ENCODE assay signal across 8 mouse cellular contexts in the genomic region with DNA sequence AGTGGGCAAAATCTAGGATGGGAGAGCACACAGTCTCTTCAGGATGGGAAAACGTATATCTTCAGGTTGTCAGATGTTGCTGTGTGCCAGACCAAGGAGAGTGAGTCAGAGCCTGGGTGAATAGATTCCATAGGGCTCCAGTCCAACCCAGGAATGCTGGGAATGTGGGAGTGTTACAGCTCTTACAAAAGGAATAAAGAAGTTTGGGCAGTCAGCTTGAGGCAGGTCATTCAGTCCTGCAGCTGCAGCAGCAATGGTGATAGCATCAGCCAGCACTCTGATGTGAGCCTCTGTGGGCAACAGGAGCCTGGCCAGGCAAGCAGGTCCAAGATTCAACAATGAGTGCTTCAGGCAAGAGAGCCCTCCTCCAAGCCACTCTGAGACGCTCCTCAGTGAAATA.
DNase-seq lines count a peak whose midpoint lies in the region; ATAC-seq lines count a peak whose summit lies in the region.

No protein-coding gene starts in this region.

- H3K27me3 ChIP-seq in midbrain, embryonic 11.5 days (ENCODE audit: control insufficient read depth, insufficient read depth, low read length), result no peaks in the 10 kb centered on the region
- H3K27me3 ChIP-seq in midbrain, embryonic 14.5 days (ENCODE audit: control insufficient read depth, insufficient read depth, low read length), result no peaks in the 10 kb centered on the region
- no peaks in the 10 kb centered on the region for H3K27me3 ChIP-seq in kidney, embryonic 16.5 days (ENCODE audit: insufficient read depth, low read length)

- no peak for ATAC-seq in midbrain, embryonic 11.5 days (ENCODE audit: low FRiP score)
- ATAC-seq in midbrain, embryonic 14.5 days (ENCODE audit: low FRiP score, low TSS enrichment), result no peak
- peak; percentile 69 for ATAC-seq in kidney, embryonic 16.5 days (ENCODE audit: low FRiP score, low TSS enrichment)

- peak; percentile 85 for DNase-seq in midbrain, embryonic 11.5 days (ENCODE audit: low spot score, missing footprints)
- DNase-seq in midbrain, embryonic 14.5 days, result no peak
- DNase-seq in embryo, embryonic 11 days, result peak; percentile 29
- DNase-seq in retina, embryonic 14.5 days (ENCODE audit: low spot score), result peak; percentile 19
- no peak for DNase-seq in MN1 (ENCODE audit: low spot score)
- DNase-seq in adrenal gland, adult 8-10 months, result no peak
- no peak for DNase-seq in gastrocnemius, postnatal 36 days

- H3K27ac ChIP-seq in midbrain, embryonic 11.5 days (ENCODE audit: low read depth, low read length), result no peak overlapping the region
- no peak overlapping the region for H3K27ac ChIP-seq in midbrain, embryonic 14.5 days (replicated peaks; ENCODE audit: low read depth, low read length)
- no peak overlapping the region for H3K27ac ChIP-seq in kidney, embryonic 16.5 days (ENCODE audit: low read length)

- intact Hi-C loops in gastrocnemius, postnatal 36 days (cut with DNase I), result no loop called here

- no peaks in the 10 kb centered on the region for H3K36me3 ChIP-seq in midbrain, embryonic 11.5 days (ENCODE audit: control insufficient read depth, insufficient read depth, low read length)
- no peaks in the 10 kb centered on the region for H3K36me3 ChIP-seq in midbrain, embryonic 14.5 days (ENCODE audit: control insufficient read depth, insufficient read depth, low read length)
- no peaks in the 10 kb centered on the region for H3K36me3 ChIP-seq in kidney, embryonic 16.5 days (ENCODE audit: insufficient read depth, low read length)

- no peak overlapping the region for H3K4me3 ChIP-seq in midbrain, embryonic 11.5 days (ENCODE audit: low read depth, low read length)
- H3K4me3 ChIP-seq in midbrain, embryonic 14.5 days (replicated peaks; ENCODE audit: low read depth, low read length), result no peak overlapping the region
- no peak overlapping the region for H3K4me3 ChIP-seq in kidney, embryonic 16.5 days (ENCODE audit: low read length)

- H3K9ac ChIP-seq in midbrain, embryonic 11.5 days (ENCODE audit: low read length), result no peak overlapping the region
- no peak overlapping the region for H3K9ac ChIP-seq in midbrain, embryonic 14.5 days (replicated peaks; ENCODE audit: low read length)
- no peak overlapping the region for H3K9ac ChIP-seq in kidney, embryonic 16.5 days (replicated peaks; ENCODE audit: low read length)

- peaks cover 5% of the 10 kb centered on the region for H3K4me1 ChIP-seq in midbrain, embryonic 11.5 days (ENCODE audit: control insufficient read depth, insufficient read depth, low read length)
- no peaks in the 10 kb centered on the region for H3K4me1 ChIP-seq in midbrain, embryonic 14.5 days (ENCODE audit: control insufficient read depth, insufficient read depth, low read length)
- peaks cover 5% of the 10 kb centered on the region for H3K4me1 ChIP-seq in kidney, embryonic 16.5 days (ENCODE audit: insufficient read depth, low read length)

- H3K9me3 ChIP-seq in midbrain, embryonic 11.5 days (ENCODE audit: control insufficient read depth, low read length), result no peaks in the 10 kb centered on the region
- H3K9me3 ChIP-seq in midbrain, embryonic 14.5 days (ENCODE audit: control insufficient read depth, low read length), result no peaks in the 10 kb centered on the region
- 0 out of 2 replicates have a peak, but pooled peaks cover 2% of the 10 kb centered on the region for H3K9me3 ChIP-seq in kidney, embryonic 16.5 days (ENCODE audit: low read length)

- H3K4me2 ChIP-seq in midbrain, embryonic 11.5 days, result no peak overlapping the region
- no peak overlapping the region for H3K4me2 ChIP-seq in midbrain, embryonic 14.5 days (ENCODE audit: low read length)
- H3K4me2 ChIP-seq in kidney, embryonic 16.5 days (replicated peaks; ENCODE audit: low read depth, low read length), result no peak overlapping the region

- WGBS in midbrain, embryonic 11.5 days, result 51% methylated on average over 2 of the region's 2 CpGs
- 36% methylated on average over 2 of the region's 2 CpGs for WGBS in midbrain, embryonic 14.5 days
- 63% methylated on average over 2 of the region's 2 CpGs for WGBS in kidney, embryonic 16.5 days

Comparison
In these comparisons a context has a peak if more than half of its experiments do, and no peak if none do; other contexts are left out.
1. DNase-seq: peak in midbrain, embryonic 11.5 days (single experiment), embryo, embryonic 11 days (single experiment) and retina, embryonic 14.5 days (single experiment); none in midbrain, embryonic 14.5 days (single experiment), MN1 (single experiment), adrenal gland, adult 8-10 months (single experiment) and gastrocnemius, postnatal 36 days (0 of 2).